Mouse (Mus musculus) stomach, postnatal 0 days (tissue): ENCODE results near the gene Bik.

Experiments used
- CTCF ChIP-seq: IDR thresholded peaks from 2 replicates; pipeline ENCODE4 v1.5.1; 2016; ENCODE audit warnings: antibody characterized with exemption, low read depth, mild to moderate bottlenecking, moderate library complexity
- EP300 ChIP-seq: optimal IDR thresholded peaks from 2 replicates; pipeline ENCODE3; 2016; ENCODE audit warnings: antibody characterized with exemption

DNA sequence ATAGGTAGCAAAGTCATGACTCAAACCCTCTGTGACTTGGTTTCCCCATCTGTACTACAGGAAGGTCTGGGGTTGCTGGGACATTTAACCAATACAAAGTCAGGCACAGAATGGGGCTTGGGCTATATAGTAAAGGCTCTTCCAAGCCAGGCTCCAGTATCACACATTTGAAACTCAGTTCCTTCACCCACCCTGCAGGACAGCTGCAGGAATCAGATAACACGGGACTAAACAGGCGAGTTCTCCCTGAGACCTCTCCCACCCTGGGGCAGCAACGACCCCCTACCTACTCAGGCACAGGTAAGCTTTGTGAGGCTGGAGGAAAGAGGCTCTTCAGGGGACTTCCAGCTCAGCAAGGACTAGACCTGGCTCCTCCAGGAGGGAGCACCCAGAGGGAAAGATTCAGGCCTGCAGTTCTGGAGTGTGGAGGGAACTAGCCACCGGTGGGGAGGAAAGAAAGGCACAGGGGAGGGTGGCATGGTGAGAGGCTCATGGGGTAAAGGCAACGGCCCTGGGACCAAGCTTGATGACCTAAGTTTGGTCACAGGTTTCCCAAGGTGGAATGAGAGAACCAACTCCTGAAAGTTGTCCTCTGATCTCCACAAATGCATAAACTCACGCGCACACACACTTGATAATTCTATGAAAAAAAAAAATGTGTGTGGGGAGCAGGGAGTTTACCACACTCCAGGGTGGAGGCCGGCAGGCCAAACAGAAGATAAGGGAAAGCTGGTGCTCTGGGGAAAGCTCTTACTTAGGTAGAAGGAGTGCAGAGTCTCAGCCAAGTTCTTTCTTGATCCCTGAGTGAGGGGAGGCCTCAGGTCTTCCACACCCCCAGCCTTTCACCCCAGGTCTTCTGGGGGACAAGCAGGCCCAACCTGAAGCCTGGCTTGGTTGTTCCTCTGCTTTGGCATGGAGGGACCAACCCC lies 65.9 kb downstream of the Bik start:
- TF ChIP-seq CTCF, result no peak
- TF ChIP-seq EP300, result no peak
